Mouse (Mus musculus): ENCODE data around the gene Tpo.
A peak's percentile ranks its signal among the peaks of the same experiment; 100 is the strongest.

Tpo gene

GRCm38 (mm10) chr12:30076316-30076715 is 56.1 kb downstream of the Tpo start:
- DNase-seq, result peak; percentile 91

GRCm38 (mm10) chr12:30069321-30069720 is 63.1 kb downstream of the Tpo start:
- peak; percentile 68 for DNase-seq

GRCm38 (mm10) chr12:30067806-30068205 is 64.6 kb downstream of the Tpo start:
- peak; percentile 30 for DNase-seq

- peak; percentile 57 for DNase-seq
These were observed 70.3 kb downstream of the Tpo start for GRCm38 (mm10) chr12:30062118-30062505.

GRCm38 (mm10) chr12:30061503-30062117 is 70.8 kb downstream of the Tpo start:
- peak; percentile 18 for DNase-seq

- DNase-seq, result peak; percentile 85
These were observed 74.4 kb downstream of the Tpo start for GRCm38 (mm10) chr12:30058044-30058443.

- peak; percentile 77 for DNase-seq
These were observed 77.5 kb downstream of the Tpo start for GRCm38 (mm10) chr12:30054761-30055540.

- DNase-seq, result peak; percentile 84
These were observed 82.2 kb downstream of the Tpo start for GRCm38 (mm10) chr12:30050235-30050634.

GRCm38 (mm10) chr12:30049818-30050217 is 82.6 kb downstream of the Tpo start:
- DNase-seq, result peak; percentile 16

GRCm38 (mm10) chr12:30048848-30049247 is 83.6 kb downstream of the Tpo start:
- no peak for DNase-seq

- peak; percentile 87 for DNase-seq
These were observed 92.3 kb downstream of the Tpo start for GRCm38 (mm10) chr12:30040150-30040549.

GRCm38 (mm10) chr12:30039565-30039964 is 92.9 kb downstream of the Tpo start:
- DNase-seq, result peak; percentile 94

- DNase-seq, result peak; percentile 95
These were observed 95.8 kb downstream of the Tpo start for GRCm38 (mm10) chr12:30036569-30037055.

- DNase-seq, result peak; percentile 92
These were observed 96.4 kb downstream of the Tpo start for GRCm38 (mm10) chr12:30035841-30036568.

- peak; percentile 98 for DNase-seq
These were observed 97.0 kb downstream of the Tpo start for GRCm38 (mm10) chr12:30035406-30035805.

GRCm38 (mm10) chr12:30034681-30035080 is 97.7 kb downstream of the Tpo start:
- no peak for DNase-seq

GRCm38 (mm10) chr12:30030571-30030970 is 101.9 kb downstream of the Tpo start:
- peak; percentile 82 for DNase-seq

GRCm38 (mm10) chr12:30029111-30029510 is 103.3 kb downstream of the Tpo start:
- DNase-seq, result peak; percentile 74

- DNase-seq, result peak; percentile 85
These were observed 104.6 kb downstream of the Tpo start for GRCm38 (mm10) chr12:30027721-30028340.

GRCm38 (mm10) chr12:30024264-30024825 is 108.1 kb downstream of the Tpo start:
- peak; percentile 97 for DNase-seq

GRCm38 (mm10) chr12:30023491-30023890 is 108.9 kb downstream of the Tpo start:
- no peak for DNase-seq

GRCm38 (mm10) chr12:30020447-30020846 is 112.0 kb downstream of the Tpo start:
- DNase-seq, result no peak

GRCm38 (mm10) chr12:30017131-30017530 is 115.3 kb downstream of the Tpo start:
- DNase-seq, result no peak

All from heart, adult 11 months (tissue).